ENCODE assay signal across 9 mouse cellular contexts in the genomic region with DNA sequence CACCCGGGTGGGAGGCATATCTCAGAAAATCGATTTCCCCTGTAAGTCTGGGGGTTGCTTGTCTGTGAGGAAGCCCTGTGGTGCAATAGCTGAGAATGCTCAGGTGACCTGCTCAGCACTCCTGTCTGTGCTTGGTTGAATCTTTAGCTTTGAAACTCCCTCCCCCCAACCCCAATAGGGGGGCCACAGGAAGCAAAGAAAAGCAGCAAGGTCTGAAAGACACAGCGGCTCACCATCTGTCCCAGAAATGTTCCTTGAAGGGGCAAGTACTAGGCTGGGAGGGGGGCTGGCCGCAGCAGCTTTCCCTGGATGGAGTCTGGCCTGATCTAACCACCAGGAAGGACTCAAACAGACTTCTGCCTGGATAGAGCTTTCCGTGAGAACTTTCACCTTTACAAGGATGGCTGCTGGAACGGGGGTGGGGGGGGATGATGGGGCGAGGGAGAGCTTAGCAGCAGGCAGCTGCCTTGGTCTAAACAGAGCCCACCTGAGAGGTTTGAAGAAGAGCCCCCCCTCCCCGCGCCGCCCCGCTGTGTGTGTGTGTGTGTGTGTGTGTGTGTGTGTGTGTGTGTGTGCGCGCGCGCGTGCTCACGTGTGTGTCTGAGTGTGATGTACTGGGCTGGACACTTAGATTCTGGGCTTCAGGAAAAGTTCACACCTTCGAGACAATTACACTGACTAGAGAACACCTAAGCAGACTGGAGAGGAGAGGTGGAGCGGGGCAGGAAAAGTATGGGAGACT. TPM values are rescaled to one million over a fixed set of nuclear protein-coding genes. Genes with fewer than 3 reads are reported as not detected.
DNase-seq lines count a peak whose midpoint lies in the region; ATAC-seq and TF ChIP-seq lines count a peak whose summit lies in the region.
"Had no signal": no experiment of that assay in that cellular context is flagged by ENCODE, and none has a peak within 500 bp of the region (broad histone marks: within the 10 kb centered on the region; RNA-seq: fewer than 3 reads in every experiment).

No protein-coding gene starts in this region.

- peaks cover 30% of the 10 kb centered on the region for H3K4me1 ChIP-seq in heart, embryonic 13.5 days
- peaks cover 6% of the 10 kb centered on the region; the same call in 1 of the 2 replicates for H3K4me1 ChIP-seq in cerebellum, adult 2 months (ENCODE audit: control insufficient read depth, insufficient read depth, low read length)
- H3K4me1 ChIP-seq in forebrain, postnatal 0 days (ENCODE audit: insufficient read depth): peaks cover 22% of the 10 kb centered on the region
- H3K4me1 ChIP-seq in midbrain, embryonic 11.5 days (ENCODE audit: control insufficient read depth, insufficient read depth, low read length): peaks cover 11% of the 10 kb centered on the region

- no peak overlapping the region for H3K9ac ChIP-seq in heart, embryonic 13.5 days
- H3K9ac ChIP-seq in forebrain, postnatal 0 days: peak overlapping the region; percentile 96
- H3K9ac ChIP-seq in midbrain, embryonic 11.5 days (ENCODE audit: low read length): peak overlapping the region; percentile 38; the same call in 1 of the 2 replicates

- H3K27me3 ChIP-seq in heart, embryonic 13.5 days (replicated peaks): peaks cover 76% of the 10 kb centered on the region
- no peaks in the 10 kb centered on the region for H3K27me3 ChIP-seq in cerebellum, adult 2 months (ENCODE audit: control insufficient read depth, insufficient read depth, low read length)
- H3K27me3 ChIP-seq in forebrain, postnatal 0 days (ENCODE audit: insufficient read depth, low read length): no peaks in the 10 kb centered on the region
- H3K27me3 ChIP-seq in midbrain, embryonic 11.5 days (ENCODE audit: control insufficient read depth, insufficient read depth, low read length): peaks cover 13% of the 10 kb centered on the region

- TF ChIP-seq CTCF in cerebellum, adult 2 months (IDR thresholded peaks at IDR 0.05; ENCODE audit: borderline replicate concordance, insufficient read depth, low read depth, low read length): no peak
- TF ChIP-seq CTCF in forebrain, postnatal 0 days (IDR thresholded peaks at IDR 0.05; ENCODE audit: low read depth): no peak

- TF ChIP-seq POLR2A in cerebellum, adult 2 months (IDR thresholded peaks at IDR 0.05; ENCODE audit: borderline replicate concordance, insufficient read depth, low read length): no peak

- H3K36me3 ChIP-seq in heart, embryonic 13.5 days: no peaks in the 10 kb centered on the region
- H3K36me3 ChIP-seq in forebrain, postnatal 0 days (ENCODE audit: insufficient read depth): peaks cover 8% of the 10 kb centered on the region
- H3K36me3 ChIP-seq in midbrain, embryonic 11.5 days (ENCODE audit: control insufficient read depth, insufficient read depth, low read length): no peaks in the 10 kb centered on the region

- WGBS in heart, embryonic 13.5 days: 9% methylated on average over 12 of the region's 19 CpGs
- 9% methylated on average over 19 of the region's 19 CpGs for WGBS in cerebellum, adult 2 months
- 12% methylated on average over 16 of the region's 19 CpGs for WGBS in forebrain, postnatal 0 days
- 15% methylated on average over 15 of the region's 19 CpGs for WGBS in midbrain, embryonic 11.5 days

- H3K4me3 ChIP-seq in heart, embryonic 13.5 days: peak overlapping the region; percentile 73
- peak overlapping the region; percentile 91 for H3K4me3 ChIP-seq in cerebellum, adult 2 months (replicated peaks; ENCODE audit: insufficient read depth, low read depth, low read length)
- H3K4me3 ChIP-seq in forebrain, postnatal 0 days (ENCODE audit: low read depth, low read length): peak overlapping the region; percentile 82
- peak overlapping the region; percentile 66 for H3K4me3 ChIP-seq in midbrain, embryonic 11.5 days (ENCODE audit: low read depth, low read length)

- ATAC-seq in heart, embryonic 13.5 days (ENCODE audit: extremely low read depth, insufficient number of reproducible peaks, low FRiP score, low TSS enrichment): no peak
- ATAC-seq in forebrain, postnatal 0 days: no peak
- ATAC-seq in midbrain, embryonic 11.5 days (ENCODE audit: low FRiP score): no peak
- ATAC-seq: CD4-positive, CD25-positive, alpha-beta regulatory T cell, adult 4 months had no signal

- DNase-seq in heart, adult 9 months (ENCODE audit: low spot score in 2 of 2): no peak
- peak; percentile 34 to 43 for DNase-seq in cerebellum, adult 2 months
- no peak for DNase-seq in forebrain, postnatal 0 days
- DNase-seq in midbrain, embryonic 11.5 days (ENCODE audit: low spot score, missing footprints): no peak
- DNase-seq in embryo, embryonic 10 days (ENCODE audit: low spot score): no peak
- no peak for DNase-seq in layer of hippocampus, adult 9-11 months
- no peak for DNase-seq in c-Kit-positive CD71-positive TER-119-positive erythroid progenitor cells, embryonic 14.5 days (ENCODE audit: low spot score)

- H3K4me2 ChIP-seq in heart, embryonic 13.5 days: peak overlapping the region; percentile 99
- H3K4me2 ChIP-seq in forebrain, postnatal 0 days (ENCODE audit: low read depth): peak overlapping the region; percentile 90
- peak overlapping the region; percentile 95 for H3K4me2 ChIP-seq in midbrain, embryonic 11.5 days

- H3K9me3 ChIP-seq in heart, embryonic 13.5 days: no peaks in the 10 kb centered on the region
- no peaks in the 10 kb centered on the region for H3K9me3 ChIP-seq in forebrain, postnatal 0 days (ENCODE audit: low read length)
- H3K9me3 ChIP-seq in midbrain, embryonic 11.5 days (ENCODE audit: control insufficient read depth, low read length): no peaks in the 10 kb centered on the region

- no peak overlapping the region for H3K27ac ChIP-seq in heart, embryonic 13.5 days (replicated peaks)
- H3K27ac ChIP-seq in cerebellum, adult 2 months (ENCODE audit: insufficient read depth, low read length): no peak overlapping the region
- no peak overlapping the region for H3K27ac ChIP-seq in forebrain, postnatal 0 days (ENCODE audit: low read depth, low read length)
- H3K27ac ChIP-seq in midbrain, embryonic 11.5 days (ENCODE audit: low read depth, low read length): no peak overlapping the region

RNA-seq across cellular contexts. Expression of a gene that starts 2.1 kb away (rescaled TPM):
- 0.60 and 0.62 TPM in 2 replicates for polyA plus RNA-seq in heart, embryonic 13.5 days (2015; fragmentation: Nextera tagmentation; extraction: Ambion mirVana)
- polyA plus RNA-seq in cerebellum, adult 2 months (2012; rRNA removed): 102 and 105 TPM in 2 replicates
- 120 and 129 TPM in 2 replicates for total RNA-seq in forebrain, postnatal 0 days (2014; rRNA removed)
- polyA plus RNA-seq in forebrain, postnatal 0 days (2015; fragmentation: Nextera tagmentation; extraction: Ambion mirVana): 22.2 and 25.6 TPM in 2 replicates
- 7.2 TPM in 2 replicates for polyA plus RNA-seq in midbrain, embryonic 11.5 days (2014; fragmentation: Nextera tagmentation; extraction: Ambion mirVana)
- polyA plus RNA-seq: CD4-positive, CD25-positive, alpha-beta regulatory T cell, adult 4 months had no signal

Comparison
In these comparisons a context has a peak if more than half of its experiments do, and no peak if none do; other contexts are left out.
1. DNase-seq: peak in cerebellum, adult 2 months (2 of 2); none in heart, adult 9 months (0 of 2), forebrain, postnatal 0 days (single experiment), midbrain, embryonic 11.5 days (single experiment), embryo, embryonic 10 days (single experiment), layer of hippocampus, adult 9-11 months (single experiment) and c-Kit-positive CD71-positive TER-119-positive erythroid progenitor cells, embryonic 14.5 days (single experiment).
2. Peak in every context shown above with its lines, with median percentiles within 50 percentile points of each other: H3K4me2 ChIP-seq and H3K4me3 ChIP-seq.